In genomic region chr16:29560869-29561268, GRCm38 (mm10) we compare ENCODE assay signal across 8 mouse cellular contexts. TPM values are rescaled to one million over a fixed set of nuclear protein-coding genes. Genes with fewer than 3 reads are reported as not detected.
DNase-seq lines count a peak whose midpoint lies in the region; ATAC-seq lines count a peak whose summit lies in the region.

No protein-coding gene starts in this region.

- H3K27ac ChIP-seq in embryonic facial prominence, embryonic 11.5 days (replicated peaks; ENCODE audit: low read depth, low read length): no peak overlapping the region
- no peak overlapping the region for H3K27ac ChIP-seq in stomach, embryonic 15.5 days

- peak; percentile 20 to 87 for DNase-seq in adrenal gland, adult (ENCODE audit: inconsistent age in 2 of 2, low spot score in 1 of 2)
- no peak for DNase-seq in adrenal gland, postnatal 25 days
- DNase-seq in NIH3T3 (ENCODE audit: low read depth): peak; percentile 85
- DNase-seq in embryonic facial prominence, embryonic 11.5 days (ENCODE audit: low spot score): peak; percentile 90
- DNase-seq in heart, postnatal 4 days: peak; percentile 58
- peak; percentile 49 for DNase-seq in layer of hippocampus, adult 9-10 months (ENCODE audit: low spot score)

- no peak overlapping the region for H3K4me3 ChIP-seq in embryonic facial prominence, embryonic 11.5 days (ENCODE audit: low read depth, low read length)
- no peak overlapping the region for H3K4me3 ChIP-seq in stomach, embryonic 15.5 days (replicated peaks)

- no peaks in the 10 kb centered on the region for H3K27me3 ChIP-seq in embryonic facial prominence, embryonic 11.5 days (ENCODE audit: control insufficient read depth, insufficient read depth, low read length)
- H3K27me3 ChIP-seq in stomach, embryonic 15.5 days (replicated peaks): no peaks in the 10 kb centered on the region

- H3K9ac ChIP-seq in embryonic facial prominence, embryonic 11.5 days (replicated peaks; ENCODE audit: low read length): no peak overlapping the region
- H3K9ac ChIP-seq in stomach, embryonic 15.5 days: no peak overlapping the region

- ATAC-seq in embryonic facial prominence, embryonic 11.5 days (replicated peaks; ENCODE audit: insufficient number of reproducible peaks, low FRiP score, low TSS enrichment, low read depth): no peak
- peak; percentile 75 for ATAC-seq in megakaryocyte progenitor cell, adult 5-6 weeks (replicated peaks; ENCODE audit: poor library complexity)
- no peak for ATAC-seq in stomach, embryonic 15.5 days (ENCODE audit: insufficient read depth, low FRiP score, low read depth)

- no peaks in the 10 kb centered on the region for H3K36me3 ChIP-seq in embryonic facial prominence, embryonic 11.5 days (replicated peaks; ENCODE audit: control insufficient read depth, insufficient read depth, low read depth, low read length)
- H3K36me3 ChIP-seq in stomach, embryonic 15.5 days: no peaks in the 10 kb centered on the region

- WGBS in embryonic facial prominence, embryonic 11.5 days: 7% methylated on average over 7 of the region's 7 CpGs
- WGBS in stomach, embryonic 15.5 days: 3% methylated on average over 7 of the region's 7 CpGs

- H3K4me1 ChIP-seq in embryonic facial prominence, embryonic 11.5 days (ENCODE audit: control insufficient read depth, insufficient read depth, low read length): no peaks in the 10 kb centered on the region
- no peaks in the 10 kb centered on the region for H3K4me1 ChIP-seq in stomach, embryonic 15.5 days

- H3K9me3 ChIP-seq in embryonic facial prominence, embryonic 11.5 days (replicated peaks; ENCODE audit: control insufficient read depth, low read length): no peaks in the 10 kb centered on the region
- no peaks in the 10 kb centered on the region for H3K9me3 ChIP-seq in stomach, embryonic 15.5 days

- no peak overlapping the region for H3K4me2 ChIP-seq in embryonic facial prominence, embryonic 11.5 days (ENCODE audit: low read depth, low read length)
- peak overlapping the region; percentile 41 for H3K4me2 ChIP-seq in stomach, embryonic 15.5 days

RNA-seq across cellular contexts. Expression of gene Atp13a4, which starts 16.2 kb away (rescaled TPM):
- total RNA-seq in adrenal gland, postnatal 25 days (2021): not detected in 2 replicates
- not detected in 2 replicates for polyA plus RNA-seq in embryonic facial prominence, embryonic 11.5 days (2014; fragmentation: Nextera tagmentation; extraction: Ambion mirVana)
- not detected for total RNA-seq in heart, postnatal 4 days (2021)
- not detected in 2 replicates for total RNA-seq in megakaryocyte progenitor cell, adult 5-6 weeks (2015)
- total RNA-seq in megakaryocyte progenitor cell, adult 5-6 weeks (2017): not detected in 2 replicates
- polyA plus RNA-seq in stomach, embryonic 15.5 days (2015; fragmentation: Nextera tagmentation; extraction: Ambion mirVana): 0.18 TPM in 1 of 2 replicates, not detected in the other

RNA-seq across cellular contexts. Expression of gene Opa1, which starts 18.3 kb away (rescaled TPM):
- 85.9 and 87.9 TPM in 2 replicates for total RNA-seq in adrenal gland, postnatal 25 days (2021)
- 49.0 and 52.0 TPM in 2 replicates for polyA plus RNA-seq in embryonic facial prominence, embryonic 11.5 days (2014; fragmentation: Nextera tagmentation; extraction: Ambion mirVana)
- 100 to 1,000 TPM; 118 to 126 TPM for total RNA-seq in heart, postnatal 4 days (2021)
- total RNA-seq in megakaryocyte progenitor cell, adult 5-6 weeks (2015): 35.6 and 40.2 TPM in 2 replicates
- 67.1 and 84.3 TPM in 2 replicates for total RNA-seq in megakaryocyte progenitor cell, adult 5-6 weeks (2017)
- polyA plus RNA-seq in stomach, embryonic 15.5 days (2015; fragmentation: Nextera tagmentation; extraction: Ambion mirVana): 26.9 and 31.8 TPM in 2 replicates
